Mouse (Mus musculus) liver, postnatal 0 days (tissue): ENCODE results near the gene Rtn4ip1.

Source experiments
- CTCF ChIP-seq: sonication (generic); IDR thresholded peaks from 2 replicates; pipeline ENCODE4 v1.5.1; 2016; ENCODE audit warnings: antibody characterized with exemption, low read depth
- EP300 ChIP-seq: IDR thresholded peaks from 2 replicates; pipeline ENCODE4 v1.6.1; 2016; ENCODE audit warnings: antibody characterized with exemption, low read depth, mild to moderate bottlenecking

GRCm38 (mm10) chr10:43923096-43923495 lies 21.5 kb downstream of the Rtn4ip1 start:
- no peak for TF ChIP-seq CTCF
- no peak for TF ChIP-seq EP300
